Mouse (Mus musculus) liver, postnatal 0 days (tissue): Measurements from ENCODE around the gene Reep6.

ENCODE experiments used
- CTCF ChIP-seq: sonication (generic); IDR thresholded peaks from 2 replicates; pipeline ENCODE4 v1.5.1; 2016; ENCODE audit warnings: antibody characterized with exemption, low read depth
- EP300 ChIP-seq: IDR thresholded peaks from 2 replicates; pipeline ENCODE4 v1.6.1; 2016; ENCODE audit warnings: antibody characterized with exemption, low read depth, mild to moderate bottlenecking

DNA sequence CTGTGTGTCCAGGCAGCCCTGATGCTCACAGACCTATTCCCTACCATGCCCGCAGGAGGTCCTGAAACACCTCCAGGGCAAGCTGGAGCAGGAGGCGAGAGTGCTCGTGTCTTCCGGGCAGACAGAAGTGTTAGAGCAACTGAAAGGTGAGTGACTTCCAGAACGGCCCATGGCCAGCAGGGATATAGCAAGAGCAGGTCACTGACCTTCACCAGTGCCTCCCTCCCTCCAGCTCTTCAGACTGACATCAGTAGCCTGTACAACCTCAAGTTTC is 27.7 kb upstream of the Reep6 start:
- TF ChIP-seq CTCF: no peak
- no peak for TF ChIP-seq EP300
